Mouse (Mus musculus) embryonic facial prominence, embryonic 10.5 days (tissue): Measurements from ENCODE around the gene Habp2. TPM values are rescaled to one million over a fixed set of nuclear protein-coding genes. Genes with fewer than 3 reads are reported as not detected.

ENCODE experiments used
- DNase-seq: peaks from one replicate; pipeline ENCODE4 v3.0.0-alpha.2; 2017; ENCODE audit warnings: low spot score
- H3K27ac ChIP-seq: fragments of 300-500 bp; sonication (generic); replicated peaks from 2 replicates; pipeline ENCODE4 v1.5.1; 2016; ENCODE audit warnings: mild to moderate bottlenecking
- H3K27me3 ChIP-seq: fragments of 300-500 bp; sonication (generic); replicated peaks from 2 replicates; pipeline ENCODE4 v1.6.1; 2016; ENCODE audit warnings: low read depth, mild to moderate bottlenecking; ENCODE audit not compliant: poor library complexity, severe bottlenecking
- H3K36me3 ChIP-seq: fragments of 300-500 bp; sonication (generic); replicated peaks from 2 replicates; pipeline ENCODE4 v1.6.1; 2016; ENCODE audit warnings: mild to moderate bottlenecking, moderate library complexity
- H3K4me1 ChIP-seq: fragments of 300-500 bp; sonication (generic); 2 replicates; pipeline ENCODE4 v1.6.1; 2016
- H3K4me3 ChIP-seq: fragments of 300-500 bp; sonication (generic); 2 replicates; pipeline ENCODE4 v1.5.1; 2016; ENCODE audit warnings: mild to moderate bottlenecking, moderate library complexity
- H3K9me3 ChIP-seq: fragments of 300-500 bp; sonication (generic); 2 replicates; pipeline ENCODE4 v1.6.1; 2016; ENCODE audit warnings: mild to moderate bottlenecking
- WGBS: fragments of 180-500 bp; shearing (Covaris S2); methylation state at CpG from one replicate; pipeline ENCODE4 v1.1.7; 2016; 5-methylcytosine and 5-hydroxymethylcytosine counted together
- polyA plus RNA-seq: library from polyadenylated mRNA; unstranded; fragments of >200 nt; fragmentation: Nextera tagmentation; extraction: Ambion mirVana; gene quantifications from 2 replicates; pipeline ENCODE4 v1.2.1, GENCODE M21; 2016

The Habp2 gene
- polyA plus RNA-seq, 1 experiment from 2014 or later, result not detected

- peaks cover 8% of the 10 kb centered on the region for H3K4me1 ChIP-seq
- peaks cover 10% of the 10 kb centered on the region; the same call in 1 of the 2 replicates for H3K27me3 ChIP-seq
- no peaks in the 10 kb centered on the region for H3K9me3 ChIP-seq
- no peaks in the 10 kb centered on the region for H3K36me3 ChIP-seq
- no peak overlapping the region for H3K27ac ChIP-seq
- no peak for DNase-seq
- WGBS, result 49% methylated on average over 3 of the region's 3 CpGs
- no peak overlapping the region for H3K4me3 ChIP-seq
These were observed 9.7 kb upstream of the Habp2 start for GRCm38 (mm10) chr19:56277140-56277804.

- Histone ChIP-seq H3K4me1 (peaks cover 6% of the 10 kb centered on the region), H3K36me3 (no peaks in the 10 kb centered on the region), H3K4me3 (no peak overlapping the region), H3K27ac (no peak overlapping the region), H3K9me3 (no peaks in the 10 kb centered on the region), H3K27me3 (peaks cover 10% of the 10 kb centered on the region; the same call in 1 of the 2 replicates)
- DNase-seq, result no peak
- WGBS, result 85% methylated on average over 4 of the region's 4 CpGs
These were observed 9.0 kb upstream of the Habp2 start for GRCm38 (mm10) chr19:56277951-56278350.

GRCm38 (mm10) chr19:56278366-56278765, 8.6 kb upstream of the Habp2 start:
- H3K4me3 ChIP-seq, result no peak overlapping the region
- peaks cover 10% of the 10 kb centered on the region; the same call in 1 of the 2 replicates for H3K27me3 ChIP-seq
- no peak overlapping the region for H3K27ac ChIP-seq
- H3K9me3 ChIP-seq, result no peaks in the 10 kb centered on the region
- peaks cover 3% of the 10 kb centered on the region; the same call in 1 of the 2 replicates for H3K4me1 ChIP-seq
- H3K36me3 ChIP-seq, result no peaks in the 10 kb centered on the region
- no peak for DNase-seq
- 83% methylated on average over 11 of the region's 11 CpGs for WGBS

GRCm38 (mm10) chr19:56285222-56285621, 1.7 kb upstream of the Habp2 start:
- Histone ChIP-seq H3K9me3 (no peaks in the 10 kb centered on the region), H3K27ac (no peak overlapping the region), H3K4me1 (peaks cover 13% of the 10 kb centered on the region), H3K27me3 (0 out of 2 replicates have a peak, but pooled peaks cover 4% of the 10 kb centered on the region), H3K4me3 (no peak overlapping the region), H3K36me3 (no peaks in the 10 kb centered on the region)
- no peak for DNase-seq
- 25% methylated on average over 4 of the region's 4 CpGs for WGBS

GRCm38 (mm10) chr19:56287580-56288367, 837 bp downstream of the Habp2 start:
- no peaks in the 10 kb centered on the region for H3K36me3 ChIP-seq
- 86% methylated on average over 15 of the region's 15 CpGs for WGBS
- H3K27ac ChIP-seq, result no peak overlapping the region
- H3K27me3 ChIP-seq, result 0 out of 2 replicates have a peak, but pooled peaks cover 4% of the 10 kb centered on the region
- H3K4me3 ChIP-seq, result no peak overlapping the region
- peaks cover 13% of the 10 kb centered on the region for H3K4me1 ChIP-seq
- no peak for DNase-seq
- no peaks in the 10 kb centered on the region for H3K9me3 ChIP-seq

- Histone ChIP-seq H3K4me1 (peaks cover 13% of the 10 kb centered on the region), H3K4me3 (no peak overlapping the region), H3K27ac (no peak overlapping the region), H3K27me3 (0 out of 2 replicates have a peak, but pooled peaks cover 4% of the 10 kb centered on the region), H3K9me3 (no peaks in the 10 kb centered on the region), H3K36me3 (no peaks in the 10 kb centered on the region)
- no peak for DNase-seq
- WGBS, result 85% methylated on average over 4 of the region's 4 CpGs
These were observed 1.5 kb downstream of the Habp2 start for GRCm38 (mm10) chr19:56288436-56288835.

- 88% methylated on average over 8 of the region's 8 CpGs for WGBS
- Histone ChIP-seq H3K9me3 (no peaks in the 10 kb centered on the region), H3K27me3 (0 out of 2 replicates have a peak, but pooled peaks cover 4% of the 10 kb centered on the region), H3K4me3 (no peak overlapping the region), H3K36me3 (no peaks in the 10 kb centered on the region), H3K4me1 (peaks cover 13% of the 10 kb centered on the region), H3K27ac (no peak overlapping the region)
- no peak for DNase-seq
These were observed 2.7 kb downstream of the Habp2 start for GRCm38 (mm10) chr19:56289642-56290041.

- Histone ChIP-seq H3K4me1 (peaks cover 8% of the 10 kb centered on the region; the same call in 1 of the 2 replicates), H3K27ac (no peak overlapping the region), H3K27me3 (peaks cover 6% of the 10 kb centered on the region), H3K36me3 (no peaks in the 10 kb centered on the region), H3K9me3 (no peaks in the 10 kb centered on the region), H3K4me3 (no peak overlapping the region)
- WGBS, result 86% methylated on average over 6 of the region's 6 CpGs
- no peak for DNase-seq
These were observed 5.0 kb downstream of the Habp2 start for GRCm38 (mm10) chr19:56291898-56292297.

- Histone ChIP-seq H3K4me1 (peaks cover 8% of the 10 kb centered on the region; the same call in 1 of the 2 replicates), H3K4me3 (no peak overlapping the region), H3K9me3 (no peaks in the 10 kb centered on the region), H3K36me3 (no peaks in the 10 kb centered on the region), H3K27ac (no peak overlapping the region), H3K27me3 (peaks cover 6% of the 10 kb centered on the region)
- DNase-seq, result no peak
- 71% methylated on average over 9 of the region's 9 CpGs for WGBS
These were observed 5.4 kb downstream of the Habp2 start for GRCm38 (mm10) chr19:56292335-56292734.

GRCm38 (mm10) chr19:56294654-56295399, 7.9 kb downstream of the Habp2 start:
- no peaks in the 10 kb centered on the region for H3K9me3 ChIP-seq
- no peak overlapping the region for H3K4me3 ChIP-seq
- peaks cover 3% of the 10 kb centered on the region; the same call in 1 of the 2 replicates for H3K4me1 ChIP-seq
- H3K27ac ChIP-seq, result no peak overlapping the region
- peaks cover 6% of the 10 kb centered on the region for H3K27me3 ChIP-seq
- DNase-seq, result peak; percentile 75
- no peaks in the 10 kb centered on the region for H3K36me3 ChIP-seq
- 69% methylated on average over 7 of the region's 7 CpGs for WGBS

- 84% methylated on average over 9 of the region's 9 CpGs for WGBS
These were observed 9.7 kb downstream of the Habp2 start for GRCm38 (mm10) chr19:56296668-56297067.

GRCm38 (mm10) chr19:56297264-56297663, 10.3 kb downstream of the Habp2 start:
- DNase-seq, result no peak
- Histone ChIP-seq H3K4me1 (peaks cover 6% of the 10 kb centered on the region; the same call in 1 of the 2 replicates), H3K9me3 (no peaks in the 10 kb centered on the region), H3K4me3 (no peak overlapping the region), H3K27ac (no peak overlapping the region), H3K27me3 (peaks cover 6% of the 10 kb centered on the region), H3K36me3 (no peaks in the 10 kb centered on the region)
- WGBS, result 72% methylated on average over 3 of the region's 3 CpGs

More at GRCm38 (mm10) chr19:56296668-56297067, 9.7 kb downstream of the Habp2 start:
- Histone ChIP-seq H3K27ac (no peak overlapping the region), H3K9me3 (no peaks in the 10 kb centered on the region), H3K27me3 (peaks cover 6% of the 10 kb centered on the region), H3K4me3 (no peak overlapping the region), H3K4me1 (peaks cover 6% of the 10 kb centered on the region; the same call in 1 of the 2 replicates), H3K36me3 (no peaks in the 10 kb centered on the region)
- no peak for DNase-seq
